Mouse (Mus musculus) bone marrow, adult 2 months (tissue): ENCODE data around the gene Mfsd5. TPM values are rescaled to one million over a fixed set of nuclear protein-coding genes. Genes with fewer than 3 reads are reported as not detected.
A peak's percentile ranks its signal among the peaks of the same experiment; 100 is the strongest.

ENCODE experiments used
- H3K27ac ChIP-seq: fragments of 200-500 bp; 2 replicates; pipeline ENCODE4 v1.5.1; 2012; ENCODE audit warnings: low read depth, mild to moderate bottlenecking, control low read depth, inconsistent platforms, low read length; ENCODE audit not compliant: control insufficient read depth, poor library complexity, insufficient read depth
- H3K4me1 ChIP-seq: fragments of 200-500 bp; 2 replicates; pipeline ENCODE4 v1.6.1; 2011; ENCODE audit warnings: low read length; ENCODE audit not compliant: control insufficient read depth, insufficient read depth
- H3K4me3 ChIP-seq: fragments of 200-500 bp; replicated peaks from 2 replicates; pipeline ENCODE3; 2011; ENCODE audit warnings: mild to moderate bottlenecking, low read depth, low read length, control low read depth; ENCODE audit not compliant: control insufficient read depth
- CTCF ChIP-seq: fragments of 200-500 bp; IDR thresholded peaks from 2 replicates; pipeline ENCODE4 v1.5.1; 2011; ENCODE audit warnings: low read length, control low read depth; ENCODE audit not compliant: control insufficient read depth, insufficient read depth
- POLR2A ChIP-seq: fragments of 200-500 bp; IDR thresholded peaks from 2 replicates; pipeline ENCODE4 v1.6.1; 2011; ENCODE audit warnings: low read depth, mild to moderate bottlenecking, control low read depth, low read length, borderline replicate concordance; ENCODE audit not compliant: control insufficient read depth
- WGBS: fragments of 180-500 bp; shearing (Covaris S2); methylation state at CpG from one replicate; pipeline ENCODE4 v1.1.7; 2018; 5-methylcytosine and 5-hydroxymethylcytosine counted together
- polyA plus RNA-seq: library from polyadenylated mRNA; stranded (reverse); fragments of >200 nt; gene quantifications from 2 replicates; pipeline ENCODE4 v1.2.4, GENCODE M21; 2011; ENCODE audit warnings: low replicate concordance; ENCODE audit not compliant: missing spikeins, insufficient read depth, insufficient read length

The Mfsd5 gene
- polyA plus RNA-seq, 1 experiment: 13.5 TPM

DNA sequence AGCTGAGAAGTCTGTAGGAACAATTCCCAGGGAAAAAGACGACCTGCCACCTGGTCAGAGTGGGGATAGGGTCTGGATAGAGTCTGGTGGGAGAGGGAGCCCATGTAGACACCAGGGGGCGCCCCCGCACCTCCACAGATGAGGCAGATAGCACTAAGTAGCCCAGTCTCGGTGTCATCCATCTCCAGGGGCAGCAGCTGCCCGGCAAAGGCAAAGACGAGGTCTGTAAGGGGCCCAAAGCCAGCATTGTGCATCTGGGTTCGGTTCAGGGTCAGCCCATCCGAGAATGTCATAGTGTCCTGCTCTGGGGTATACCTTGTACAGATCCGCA is 40.0 kb upstream of the Mfsd5 start:
- TF ChIP-seq CTCF (peak; percentile 85), POLR2A (no peak)
- 21% methylated on average over 9 of the region's 9 CpGs for WGBS
- H3K4me1 ChIP-seq: peaks cover 5% of the 10 kb centered on the region

DNA sequence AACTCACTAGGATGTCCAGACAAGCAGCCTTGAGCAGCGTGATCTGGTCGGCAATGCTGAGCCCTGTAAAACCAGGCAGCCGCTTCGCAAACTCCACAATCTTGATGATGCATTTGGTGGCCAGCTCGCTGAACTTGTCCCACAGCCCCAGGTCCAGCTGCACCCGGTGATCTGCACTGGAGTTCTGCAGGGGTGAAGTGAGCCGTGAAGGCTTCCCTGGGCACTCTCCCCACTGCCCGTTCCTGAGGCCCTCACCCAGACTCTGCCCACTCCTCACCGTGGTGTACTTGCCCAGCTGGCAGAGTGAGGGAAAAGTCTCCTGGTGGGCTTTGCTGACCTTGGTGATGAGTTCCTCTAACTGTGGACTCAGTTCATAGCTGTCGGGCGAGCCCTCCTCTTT is 39.4 kb upstream of the Mfsd5 start:
- Histone ChIP-seq H3K4me1 (peaks cover 1% of the 10 kb centered on the region; the same call in 1 of the 2 replicates), H3K4me3 (no peak overlapping the region), H3K27ac (no peak overlapping the region)
- TF ChIP-seq CTCF (no peak), POLR2A (no peak)
- WGBS: 82% methylated on average over 11 of the region's 11 CpGs

More for the DNA sequence above, 40.0 kb upstream of the Mfsd5 start:
- Histone ChIP-seq H3K27ac (no peak overlapping the region), H3K4me3 (no peak overlapping the region)

DNA sequence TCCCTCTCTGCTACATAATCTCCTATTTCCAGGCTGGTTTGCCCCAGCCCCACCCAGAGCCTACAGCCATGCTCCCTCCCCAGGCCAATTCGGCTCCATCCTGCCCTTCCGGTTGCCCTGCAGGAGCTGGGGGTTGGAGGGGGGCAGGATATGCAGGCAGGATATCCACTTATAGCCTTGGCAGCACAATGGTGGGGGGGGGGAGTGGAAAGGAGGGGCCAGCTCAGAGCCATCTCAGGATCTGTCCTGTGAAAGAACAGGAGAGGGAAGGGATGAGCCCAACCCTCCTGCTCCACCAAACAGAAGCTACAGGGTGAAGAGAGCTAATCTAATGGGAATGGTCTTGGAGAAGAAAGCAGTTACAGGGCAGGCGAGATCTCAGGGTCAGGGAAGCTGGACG is 38.6 kb upstream of the Mfsd5 start:
- Histone ChIP-seq H3K27ac (no peak overlapping the region), H3K4me3 (no peak overlapping the region), H3K4me1 (peaks cover 1% of the 10 kb centered on the region; the same call in 1 of the 2 replicates)
- no peak for TF ChIP-seq POLR2A
- no peak for TF ChIP-seq CTCF
- WGBS: 75% methylated on average over 4 of the region's 4 CpGs

DNA sequence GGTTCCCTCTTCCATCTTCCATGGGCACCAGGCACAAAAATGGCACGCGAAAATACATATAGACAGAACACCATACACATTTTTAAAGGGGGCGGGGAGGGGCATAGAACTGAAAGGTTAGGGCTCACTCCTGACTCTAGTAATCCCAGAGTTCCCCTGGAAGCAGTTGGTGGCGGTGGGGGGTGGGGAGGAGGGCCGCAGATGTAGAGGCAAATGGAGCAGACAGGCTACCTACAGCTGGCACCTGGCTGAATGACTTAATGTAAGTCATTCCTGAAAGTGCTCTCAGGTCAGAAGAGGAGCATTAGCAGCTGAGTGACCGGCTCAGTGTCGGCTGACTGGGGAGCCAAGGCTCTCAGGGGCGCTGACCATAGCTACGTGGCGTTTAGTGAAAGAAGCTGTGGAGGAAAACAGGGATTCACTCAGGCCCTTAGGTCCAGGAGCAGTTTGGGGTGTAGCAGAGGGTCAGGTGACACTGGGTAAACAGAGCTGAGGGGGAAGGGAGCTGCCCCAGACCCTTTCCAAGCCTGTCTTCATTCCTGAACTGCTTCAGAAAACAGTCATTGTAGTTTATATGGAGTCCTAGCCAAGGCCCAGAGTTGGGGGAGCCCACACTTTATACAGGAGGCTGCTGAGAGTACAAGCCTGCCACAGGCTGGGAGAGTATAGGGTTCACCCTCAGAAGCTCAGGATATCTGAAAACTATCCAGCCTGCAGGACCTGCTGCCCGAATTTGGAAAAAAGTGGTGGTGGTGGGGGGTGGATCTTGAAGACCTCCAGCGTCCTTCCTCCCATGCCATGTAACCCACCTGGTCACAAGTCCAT is 36.6 kb upstream of the Mfsd5 start:
- TF ChIP-seq POLR2A: no peak
- no peak for TF ChIP-seq CTCF
- Histone ChIP-seq H3K4me3 (peak overlapping the region; percentile 24), H3K27ac (peak overlapping the region; percentile 84), H3K4me1 (peaks cover 1% of the 10 kb centered on the region; the same call in 1 of the 2 replicates)
- WGBS: 76% methylated on average over 12 of the region's 12 CpGs

DNA sequence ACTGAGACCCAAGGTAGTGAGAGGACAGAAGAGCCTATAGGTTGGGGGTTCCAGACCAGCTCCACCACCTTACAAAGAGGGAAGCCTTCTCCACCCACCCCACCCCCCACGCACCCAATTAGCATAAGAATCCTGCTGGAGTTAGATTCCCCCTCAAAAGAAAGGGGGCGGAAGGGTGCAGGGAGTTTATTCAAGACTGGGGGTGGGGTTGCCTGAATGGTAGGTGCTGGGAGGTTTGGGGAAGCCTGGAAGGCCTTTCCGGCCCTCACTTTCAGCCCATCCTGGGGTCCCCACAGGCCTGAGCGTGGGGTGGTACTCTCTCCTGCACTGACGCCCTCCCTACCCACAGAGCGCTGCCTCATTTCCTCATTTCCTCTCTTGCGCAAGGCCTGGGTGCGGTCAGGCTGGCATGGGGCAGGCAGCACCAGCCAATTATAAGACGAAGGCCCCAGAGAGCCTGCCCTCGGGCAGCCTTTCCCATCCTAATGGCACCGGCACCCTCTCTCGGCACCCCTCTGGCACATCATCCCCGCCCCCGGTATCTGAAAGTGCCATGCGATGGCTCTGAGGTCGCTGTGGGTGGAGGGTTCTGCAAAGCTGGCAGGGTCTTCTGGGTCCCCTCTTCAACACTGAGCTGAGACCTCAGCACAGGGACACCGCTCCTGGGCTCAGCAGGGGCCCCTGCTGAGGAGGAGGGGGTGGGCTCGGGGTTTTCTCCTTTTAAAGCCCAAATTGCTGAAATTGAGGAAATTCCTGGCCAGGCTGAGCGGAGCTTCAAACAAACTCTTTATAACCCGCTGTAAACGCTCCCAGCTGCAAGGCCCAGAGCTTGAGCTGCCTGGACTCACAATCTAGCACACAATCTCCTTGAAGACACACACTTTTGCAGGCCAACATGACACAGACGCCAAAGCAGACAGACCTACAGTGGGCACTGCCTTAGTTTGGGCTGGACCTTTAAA is 35.7 kb upstream of the Mfsd5 start:
- 4% methylated on average over 22 of the region's 22 CpGs for WGBS
- peak overlapping the region; percentile 89 for H3K27ac ChIP-seq
- H3K4me3 ChIP-seq: peak overlapping the region; percentile 59
- peaks cover 1% of the 10 kb centered on the region; the same call in 1 of the 2 replicates for H3K4me1 ChIP-seq
- peak; percentile 65; the same call in 1 of the 2 replicates for TF ChIP-seq POLR2A
- TF ChIP-seq CTCF: no peak

DNA sequence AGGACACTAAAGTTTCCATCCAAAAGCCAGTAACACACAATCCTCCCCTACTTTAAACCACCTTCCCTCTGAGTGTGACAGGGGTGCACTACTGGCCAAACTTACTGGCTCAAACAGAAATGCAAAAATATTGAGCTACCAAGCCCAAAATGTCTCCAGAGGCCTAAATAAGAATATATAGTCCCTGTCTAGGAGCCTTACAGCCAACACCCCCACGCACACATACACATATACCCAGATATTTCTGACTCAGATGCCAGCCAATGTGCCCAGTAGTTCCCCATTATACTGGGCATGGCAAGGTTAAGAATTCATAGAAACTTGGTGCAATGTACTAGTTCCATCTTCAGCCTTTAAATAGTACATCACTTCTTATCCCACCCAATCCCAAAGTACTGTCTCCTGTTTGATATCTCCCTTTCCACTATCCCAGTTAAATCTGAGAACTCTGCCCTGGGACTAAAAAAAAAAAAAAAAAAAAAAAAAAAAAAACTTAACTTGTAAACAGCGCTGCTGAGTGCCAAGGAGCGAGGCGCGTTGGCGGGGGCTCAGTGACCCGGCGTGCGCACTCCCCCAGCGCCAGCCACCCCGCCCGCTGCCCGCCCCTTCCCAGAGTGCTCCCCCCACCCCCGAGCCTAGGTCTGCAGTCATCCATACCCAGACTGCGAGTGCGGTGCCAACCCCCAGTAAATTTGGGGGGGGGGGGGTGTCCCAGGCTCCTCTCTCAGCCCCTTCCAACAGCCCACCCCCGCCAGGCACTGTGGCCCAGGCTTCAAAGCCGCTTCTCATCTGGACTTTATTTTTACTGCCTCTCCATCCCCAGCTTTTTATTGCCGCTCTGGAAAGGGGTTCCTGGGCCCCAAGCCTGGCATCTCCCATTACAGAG is 34.7 kb upstream of the Mfsd5 start:
- Histone ChIP-seq H3K4me1 (peaks cover 1% of the 10 kb centered on the region; the same call in 1 of the 2 replicates), H3K4me3 (peak overlapping the region; percentile 85), H3K27ac (peak overlapping the region; percentile 89)
- 22% methylated on average over 19 of the region's 19 CpGs for WGBS
- no peak for TF ChIP-seq POLR2A
- no peak for TF ChIP-seq CTCF

DNA sequence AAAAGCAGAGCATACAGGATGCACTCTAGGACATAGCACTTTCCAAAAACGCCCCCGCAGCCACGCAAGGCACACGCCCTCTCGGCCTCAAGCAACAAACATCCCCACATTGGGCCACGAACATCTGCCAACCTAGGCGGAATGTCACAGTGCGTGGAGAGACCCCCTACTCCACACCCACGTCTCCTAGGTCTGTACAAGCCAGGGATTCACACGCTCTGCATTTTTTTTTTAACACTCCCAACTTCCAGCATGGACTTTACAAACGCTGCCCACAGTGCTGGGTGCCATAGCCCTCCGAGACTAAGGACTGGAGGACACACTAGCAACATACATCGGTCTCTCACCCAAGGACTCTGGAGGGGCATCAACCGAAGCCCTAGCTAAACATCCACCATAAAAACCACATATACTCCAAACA is 33.8 kb upstream of the Mfsd5 start:
- 20% methylated on average over 14 of the region's 14 CpGs for WGBS
- Histone ChIP-seq H3K4me3 (peak overlapping the region; percentile 85), H3K27ac (peak overlapping the region; percentile 81), H3K4me1 (peaks cover 1% of the 10 kb centered on the region; the same call in 1 of the 2 replicates)
- no peak for TF ChIP-seq POLR2A
- no peak for TF ChIP-seq CTCF
